Mouse (Mus musculus) MEL (cell line): ENCODE data around the gene Abca5. TPM values are rescaled to one million over a fixed set of nuclear protein-coding genes. Genes with fewer than 3 reads are reported as not detected.

Source experiments
- DNase-seq: peaks from one replicate; pipeline ENCODE4 v3.0.0; 2011; ENCODE audit warnings: low read depth, low spot score
- H3K27ac ChIP-seq: 2 replicates; pipeline ENCODE4 v1.5.1; 2012; ENCODE audit warnings: low read depth, mild to moderate bottlenecking, control low read depth, low read length, moderate library complexity; ENCODE audit not compliant: control insufficient read depth
- H3K27me3 ChIP-seq, 2 experiments: fragments of 150-350 bp in 1 of 2; sonication (generic) in 1 of 2; 2 replicates each; pipeline ENCODE4 v1.6.1; 2012; ENCODE audit warnings: low read length in 2 of 2, mild to moderate bottlenecking in 2 of 2, improper control_type of control experiment in 1 of 2, moderate library complexity in 1 of 2; ENCODE audit not compliant: insufficient read depth in 2 of 2, control insufficient read depth in 1 of 2
- H3K36me3 ChIP-seq, 2 experiments: 2 replicates each; pipeline ENCODE4 v1.6.1; 2012 to 2014; ENCODE audit warnings: low read length in 2 of 2, improper control_type of control experiment in 1 of 2, inconsistent platforms in 1 of 2, mild to moderate bottlenecking in 1 of 2; ENCODE audit not compliant: insufficient read depth in 2 of 2, control insufficient read depth in 1 of 2
- H3K4me1 ChIP-seq, 2 experiments: fragments of 150-350 bp in 1 of 2; sonication (generic) in 1 of 2; 2 replicates each; pipeline ENCODE4 v1.6.1; 2012; ENCODE audit warnings: low read length in 2 of 2, improper control_type of control experiment in 1 of 2, mild to moderate bottlenecking in 1 of 2; ENCODE audit not compliant: insufficient read depth in 2 of 2, control insufficient read depth in 1 of 2
- H3K4me3 ChIP-seq, 2 experiments: fragments of 150-350 bp in 1 of 2; sonication (generic) in 1 of 2; 2 replicates each; pipeline ENCODE4 v1.5.1; 2012; ENCODE audit warnings: low read depth in 2 of 2, low read length in 2 of 2, mild to moderate bottlenecking in 2 of 2, moderate library complexity in 2 of 2, control low read depth in 1 of 2, improper control_type of control experiment in 1 of 2; ENCODE audit not compliant: control insufficient read depth in 1 of 2, insufficient read depth in 1 of 2
- H3K79me2 ChIP-seq: 2 replicates; pipeline ENCODE4 v1.6.1; 2012; ENCODE audit warnings: mild to moderate bottlenecking, low read length, moderate library complexity; ENCODE audit not compliant: control insufficient read depth, poor library complexity, insufficient read depth
- H3K9ac ChIP-seq: 2 replicates; pipeline ENCODE4 v1.6.1; 2012; ENCODE audit warnings: low read depth, mild to moderate bottlenecking, control low read depth, low read length, moderate library complexity; ENCODE audit not compliant: control insufficient read depth, poor library complexity, severe bottlenecking
- H3K9me3 ChIP-seq: fragments of 150-350 bp; sonication (generic); replicated peaks from 2 replicates; pipeline ENCODE4 v1.6.1; 2012; ENCODE audit warnings: mild to moderate bottlenecking, low read length, improper control_type of control experiment, moderate library complexity; ENCODE audit not compliant: insufficient read depth
- CHD1 ChIP-seq: IDR thresholded peaks from 2 replicates; pipeline ENCODE4 v1.6.1; 2012; ENCODE audit warnings: low read depth, mild to moderate bottlenecking, inconsistent platforms, low read length, improper control_type of control experiment
- CTCF ChIP-seq, 3 experiments: IDR thresholded peaks in 2 of 3; conservative IDR thresholded peaks in 1 of 3; 2 replicates each; pipeline ENCODE4 v1.5.1; 2011 to 2012; ENCODE audit warnings: low read length in 3 of 3, low read depth in 2 of 3, mild to moderate bottlenecking in 2 of 3, improper control_type of control experiment in 1 of 3, inconsistent platforms in 1 of 3, mixed read lengths in 1 of 3, moderate library complexity in 1 of 3; ENCODE audit not compliant: control insufficient read depth in 1 of 3, insufficient read depth in 1 of 3, poor library complexity in 1 of 3, severe bottlenecking in 1 of 3
- E2F4 ChIP-seq: IDR thresholded peaks from 2 replicates; pipeline ENCODE4 v1.6.1; 2011; ENCODE audit warnings: low read depth, low read length, improper control_type of control experiment, borderline replicate concordance
- ELF1 ChIP-seq: IDR thresholded peaks from 2 replicates; pipeline ENCODE4 v1.6.1; 2014; ENCODE audit warnings: low read depth, mild to moderate bottlenecking, inconsistent platforms, low read length, improper control_type of control experiment, moderate library complexity
- EP300 ChIP-seq, 2 experiments: IDR thresholded peaks; 2 replicates each; pipeline ENCODE4 v1.6.1; 2011; ENCODE audit warnings: improper control_type of control experiment in 2 of 2, low read length in 2 of 2, low read depth in 1 of 2, mild to moderate bottlenecking in 1 of 2
- GABPA ChIP-seq: IDR thresholded peaks from 2 replicates; pipeline ENCODE4 v1.6.1; 2012; ENCODE audit warnings: low read depth, mild to moderate bottlenecking, inconsistent platforms, low read length, improper control_type of control experiment, moderate library complexity
- HCFC1 ChIP-seq: IDR thresholded peaks from 2 replicates; pipeline ENCODE4 v1.6.1; 2012; ENCODE audit warnings: low read depth, mild to moderate bottlenecking, inconsistent platforms, low read length, improper control_type of control experiment, moderate library complexity
- JUND ChIP-seq: IDR thresholded peaks from 2 replicates; pipeline ENCODE4 v1.6.1; 2011; ENCODE audit warnings: low read depth, mild to moderate bottlenecking, improper control_type of control experiment, low read length
- MAX ChIP-seq: IDR thresholded peaks from 2 replicates; pipeline ENCODE4 v1.6.1; 2011; ENCODE audit warnings: low read length, improper control_type of control experiment
- MYC ChIP-seq: IDR thresholded peaks from 2 replicates; pipeline ENCODE4 v1.6.1; 2011; ENCODE audit warnings: low read depth, mild to moderate bottlenecking, low read length, improper control_type of control experiment, moderate library complexity
- NELFE ChIP-seq: IDR thresholded peaks from 2 replicates; pipeline ENCODE4 v1.6.1; 2011; ENCODE audit warnings: low read depth, low read length, improper control_type of control experiment
- NRF1 ChIP-seq: IDR thresholded peaks from 2 replicates; pipeline ENCODE4 v1.6.1; 2014; ENCODE audit warnings: low read depth, mild to moderate bottlenecking, inconsistent platforms, low read length, improper control_type of control experiment, moderate library complexity; ENCODE audit not compliant: poor library complexity, insufficient read depth, severe bottlenecking
- POLR2A ChIP-seq, 2 experiments: IDR thresholded peaks; 2 replicates each; pipeline ENCODE4 v1.6.1; 2011 to 2012; ENCODE audit warnings: low read length in 2 of 2, mild to moderate bottlenecking in 2 of 2, control low read depth in 1 of 2, improper control_type of control experiment in 1 of 2, low read depth in 1 of 2, moderate library complexity in 1 of 2; ENCODE audit not compliant: control insufficient read depth in 1 of 2, insufficient read depth in 1 of 2, poor library complexity in 1 of 2
- RAD21 ChIP-seq: IDR thresholded peaks from 2 replicates; pipeline ENCODE4 v1.6.1; 2011; ENCODE audit warnings: mild to moderate bottlenecking, low read depth, low read length, improper control_type of control experiment
- SIN3A ChIP-seq: IDR thresholded peaks from 2 replicates; pipeline ENCODE4 v1.6.1; 2012; ENCODE audit warnings: low read length, improper control_type of control experiment, inconsistent platforms
- SMC3 ChIP-seq: IDR thresholded peaks from 2 replicates; pipeline ENCODE4 v1.6.1; 2011; ENCODE audit warnings: low read depth, low read length, improper control_type of control experiment
- TAL1 ChIP-seq: IDR thresholded peaks from 2 replicates; pipeline ENCODE4 v1.6.1; 2012; ENCODE audit warnings: mild to moderate bottlenecking, inconsistent platforms, low read length, moderate library complexity, mixed read lengths
- TCF12 ChIP-seq: IDR thresholded peaks from 2 replicates; pipeline ENCODE4 v1.6.1; 2014; ENCODE audit warnings: low read depth, mild to moderate bottlenecking, inconsistent platforms, low read length, improper control_type of control experiment, moderate library complexity
- USF1 ChIP-seq: IDR thresholded peaks from 2 replicates; pipeline ENCODE4 v1.6.1; 2014; ENCODE audit warnings: low read depth, mild to moderate bottlenecking, inconsistent platforms, low read length, improper control_type of control experiment, moderate library complexity
- ZC3H11A ChIP-seq: IDR thresholded peaks from 2 replicates; pipeline ENCODE4 v1.6.1; 2012; ENCODE audit warnings: low read depth, mild to moderate bottlenecking, inconsistent platforms, low read length, improper control_type of control experiment
- ZKSCAN1 ChIP-seq: IDR thresholded peaks from 2 replicates; pipeline ENCODE4 v1.6.1; 2012; ENCODE audit warnings: low read depth, mild to moderate bottlenecking, inconsistent platforms, low read length, improper control_type of control experiment, moderate library complexity
- ZNF384 ChIP-seq: IDR thresholded peaks from 2 replicates; pipeline ENCODE4 v1.6.1; 2012; ENCODE audit warnings: low read depth, mild to moderate bottlenecking, inconsistent platforms, low read length, improper control_type of control experiment
- polyA plus RNA-seq, 2 experiments: library from polyadenylated mRNA; stranded (reverse) in 1 of 2; unstranded in 1 of 2; fragments of >175 nt in 1 of 2; fragments of >200 nt in 1 of 2; gene quantifications; 2 replicates each; pipeline versions ENCODE4 v1.2.1 to v1.2.4; 2012; ENCODE audit warnings: low replicate concordance in 2 of 2, low read depth in 1 of 2; ENCODE audit not compliant: insufficient read length in 2 of 2, insufficient read depth in 1 of 2, missing spikeins in 1 of 2
- total RNA-seq: library from RNA; depleted of rRNA; stranded (reverse); fragments of 300-350 nt; gene quantifications from 2 replicates; pipeline ENCODE4 v1.2.3, GENCODE M21; 2012

The Abca5 gene
- total and polyA plus RNA-seq, 3 experiments, result 0.35 to 0.78 TPM; not detected in 1

- Histone ChIP-seq H3K9ac (peak overlapping the region; percentile 59), H3K79me2 (no peaks in the 10 kb centered on the region), H3K27ac (no peak overlapping the region), H3K36me3 (peaks cover 0 to 5% of the 10 kb centered on the region in 2 experiments; a peak in 1 of 4 replicates), H3K4me1 (peaks cover 2 to 18% of the 10 kb centered on the region in 2 experiments; a peak in 3 of 4 replicates), H3K27me3 (no peaks in the 10 kb centered on the region), H3K9me3 (no peaks in the 10 kb centered on the region), H3K4me3 (peak overlapping the region; percentile 67 to 83)
- DNase-seq, result peak; percentile 95
- TF ChIP-seq ZNF384, result peak; percentile 79
- TF ChIP-seq NELFE, result no peak
- no peak for TF ChIP-seq E2F4
- TF ChIP-seq ELF1, result peak; percentile 83
- TF ChIP-seq CTCF (IDR thresholded peaks at IDR 0.05 in 2 of 3, conservative IDR thresholded peaks at IDR 0.05 in 1 of 3; ENCODE audit: control insufficient read depth in 1 of 3, insufficient read depth in 1 of 3, low read depth in 2 of 3, low read length in 3 of 3, poor library complexity in 1 of 3, severe bottlenecking in 1 of 3), result peak; percentile 96 to 99 (median 97)
- TF ChIP-seq ZKSCAN1, result no peak
- TF ChIP-seq MAX, result no peak
- TF ChIP-seq TAL1, result no peak
- TF ChIP-seq SIN3A, result peak; percentile 67; the same call in 1 of the 2 replicates
- no peak for TF ChIP-seq CHD1
- TF ChIP-seq TCF12, result no peak
- peak; percentile 59; the same call in 1 of the 2 replicates for TF ChIP-seq HCFC1
- peak; percentile 97 for TF ChIP-seq SMC3
- TF ChIP-seq NRF1, result no peak
- no peak for TF ChIP-seq POLR2A (IDR thresholded peaks at IDR 0.05; ENCODE audit: control insufficient read depth in 1 of 2, insufficient read depth in 1 of 2, low read depth in 1 of 2, low read length in 2 of 2, poor library complexity in 1 of 2)
- TF ChIP-seq MYC, result no peak
- peak; percentile 99 for TF ChIP-seq RAD21
- peak; percentile 20; the same call in 1 of the 2 replicates for TF ChIP-seq JUND
- no peak for TF ChIP-seq USF1
- no peak for TF ChIP-seq EP300 (IDR thresholded peaks at IDR 0.05; ENCODE audit: low read depth in 1 of 2, low read length in 2 of 2)
- TF ChIP-seq GABPA, result no peak
- TF ChIP-seq ZC3H11A, result peak; percentile 95
Measured at GRCm38 (mm10) chr11:110268244-110268844, 69.2 kb downstream of the Abca5 start.
